Mouse (Mus musculus): ENCODE measurements around the gene Grk3. TPM values are rescaled to one million over a fixed set of nuclear protein-coding genes. Genes with fewer than 3 reads are reported as not detected.

Grk3 gene
- total and polyA plus RNA-seq, 2 experiments from 2014 or later, result 12.3 to 33.8 TPM

GRCm38 (mm10) chr5:112925422-112925821 is 90.2 kb downstream of the Grk3 start:
- no peak for DNase-seq (ENCODE audit: low spot score)
- Histone ChIP-seq H3K9ac (replicated peaks; ENCODE audit: low read depth, low read length) (no peak overlapping the region), H3K27ac (ENCODE audit: low read depth) (no peak overlapping the region), H3K9me3 (replicated peaks; ENCODE audit: control insufficient read depth, low read length) (no peaks in the 10 kb centered on the region), H3K4me3 (ENCODE audit: low read depth, low read length) (no peak overlapping the region), H3K4me1 (ENCODE audit: control insufficient read depth, insufficient read depth) (peaks cover 10% of the 10 kb centered on the region; the same call in 1 of the 2 replicates), H3K27me3 (ENCODE audit: control insufficient read depth, insufficient read depth, low read length) (no peaks in the 10 kb centered on the region), H3K4me2 (ENCODE audit: low read depth, low read length) (no peak overlapping the region), H3K36me3 (replicated peaks; ENCODE audit: control insufficient read depth, insufficient read depth, low read length) (peaks cover 22% of the 10 kb centered on the region)
- TF ChIP-seq CTCF (IDR thresholded peaks at IDR 0.05; ENCODE audit: low read depth) (no peak), EP300 (IDR thresholded peaks at IDR 0.05; ENCODE audit: low read depth) (no peak)
- 96% methylated on average over 5 of the region's 5 CpGs for WGBS
- ATAC-seq (ENCODE audit: insufficient read depth, low read depth), result no peak

GRCm38 (mm10) chr5:112924806-112925205 is 90.8 kb downstream of the Grk3 start:
- TF ChIP-seq EP300 (IDR thresholded peaks at IDR 0.05; ENCODE audit: low read depth) (no peak), CTCF (IDR thresholded peaks at IDR 0.05; ENCODE audit: low read depth) (no peak)
- Histone ChIP-seq H3K9ac (replicated peaks; ENCODE audit: low read depth, low read length) (no peak overlapping the region), H3K4me3 (ENCODE audit: low read depth, low read length) (no peak overlapping the region), H3K36me3 (replicated peaks; ENCODE audit: control insufficient read depth, insufficient read depth, low read length) (peaks cover 18% of the 10 kb centered on the region), H3K4me2 (ENCODE audit: low read depth, low read length) (no peak overlapping the region), H3K27ac (ENCODE audit: low read depth) (no peak overlapping the region), H3K27me3 (ENCODE audit: control insufficient read depth, insufficient read depth, low read length) (no peaks in the 10 kb centered on the region), H3K9me3 (replicated peaks; ENCODE audit: control insufficient read depth, low read length) (no peaks in the 10 kb centered on the region), H3K4me1 (ENCODE audit: control insufficient read depth, insufficient read depth) (peaks cover 10% of the 10 kb centered on the region; the same call in 1 of the 2 replicates)
- ATAC-seq (ENCODE audit: insufficient read depth, low read depth) (no peak), DNase-seq (ENCODE audit: low spot score) (no peak)
- 89% methylated on average over 8 of the region's 8 CpGs for WGBS

- ATAC-seq (ENCODE audit: insufficient read depth, low read depth), result peak; percentile 54
- 71% methylated on average over 14 of the region's 14 CpGs for WGBS
Measured at GRCm38 (mm10) chr5:112923841-112924240, 91.8 kb downstream of the Grk3 start.

GRCm38 (mm10) chr5:112921914-112922313 is 93.7 kb downstream of the Grk3 start:
- no peak overlapping the region for H3K27ac ChIP-seq (ENCODE audit: low read depth)
- H3K4me1 ChIP-seq (ENCODE audit: control insufficient read depth, insufficient read depth), result peaks cover 7% of the 10 kb centered on the region; the same call in 1 of the 2 replicates
- TF ChIP-seq CTCF (IDR thresholded peaks at IDR 0.05; ENCODE audit: low read depth), result no peak
- no peak for TF ChIP-seq EP300 (IDR thresholded peaks at IDR 0.05; ENCODE audit: low read depth)
- ATAC-seq (ENCODE audit: insufficient read depth, low read depth) (no peak), DNase-seq (ENCODE audit: low spot score) (no peak)
- no peaks in the 10 kb centered on the region for H3K9me3 ChIP-seq (replicated peaks; ENCODE audit: control insufficient read depth, low read length)
- no peak overlapping the region for H3K4me3 ChIP-seq (ENCODE audit: low read depth, low read length)
- H3K36me3 ChIP-seq (replicated peaks; ENCODE audit: control insufficient read depth, insufficient read depth, low read length), result peaks cover 8% of the 10 kb centered on the region
- no peak overlapping the region for H3K4me2 ChIP-seq (ENCODE audit: low read depth, low read length)
- H3K9ac ChIP-seq (replicated peaks; ENCODE audit: low read depth, low read length), result no peak overlapping the region
- no peaks in the 10 kb centered on the region for H3K27me3 ChIP-seq (ENCODE audit: control insufficient read depth, insufficient read depth, low read length)

More at GRCm38 (mm10) chr5:112923841-112924240, 91.8 kb downstream of the Grk3 start:
- peaks cover 10% of the 10 kb centered on the region; the same call in 1 of the 2 replicates for H3K4me1 ChIP-seq (ENCODE audit: control insufficient read depth, insufficient read depth)
- no peaks in the 10 kb centered on the region for H3K27me3 ChIP-seq (ENCODE audit: control insufficient read depth, insufficient read depth, low read length)
- peaks cover 11% of the 10 kb centered on the region for H3K36me3 ChIP-seq (replicated peaks; ENCODE audit: control insufficient read depth, insufficient read depth, low read length)
- H3K4me2 ChIP-seq (ENCODE audit: low read depth, low read length), result peak overlapping the region; percentile 33
- no peak for DNase-seq (ENCODE audit: low spot score)
- TF ChIP-seq EP300 (IDR thresholded peaks at IDR 0.05; ENCODE audit: low read depth) (no peak), CTCF (IDR thresholded peaks at IDR 0.05; ENCODE audit: low read depth) (no peak)
- H3K9me3 ChIP-seq (replicated peaks; ENCODE audit: control insufficient read depth, low read length), result no peaks in the 10 kb centered on the region
- peak overlapping the region; percentile 15; the same call in 1 of the 2 replicates for H3K4me3 ChIP-seq (ENCODE audit: low read depth, low read length)
- H3K9ac ChIP-seq (replicated peaks; ENCODE audit: low read depth, low read length), result no peak overlapping the region
- peak overlapping the region; percentile 80 for H3K27ac ChIP-seq (ENCODE audit: low read depth)

GRCm38 (mm10) chr5:112910381-112910780 is 105.2 kb downstream of the Grk3 start:
- H3K9ac ChIP-seq (replicated peaks; ENCODE audit: low read depth, low read length), result no peak overlapping the region
- H3K27ac ChIP-seq (ENCODE audit: low read depth), result no peak overlapping the region
- H3K4me3 ChIP-seq (ENCODE audit: low read depth, low read length), result no peak overlapping the region
- peaks cover 16% of the 10 kb centered on the region for H3K4me1 ChIP-seq (ENCODE audit: control insufficient read depth, insufficient read depth)
- H3K9me3 ChIP-seq (replicated peaks; ENCODE audit: control insufficient read depth, low read length), result no peaks in the 10 kb centered on the region
- ATAC-seq (ENCODE audit: insufficient read depth, low read depth), result no peak
- TF ChIP-seq EP300 (IDR thresholded peaks at IDR 0.05; ENCODE audit: low read depth), result no peak
- no peak for TF ChIP-seq CTCF (IDR thresholded peaks at IDR 0.05; ENCODE audit: low read depth)
- DNase-seq (ENCODE audit: low spot score), result no peak
- peaks cover 16% of the 10 kb centered on the region; the same call in 1 of the 2 replicates for H3K36me3 ChIP-seq (replicated peaks; ENCODE audit: control insufficient read depth, insufficient read depth, low read length)
- no peaks in the 10 kb centered on the region for H3K27me3 ChIP-seq (ENCODE audit: control insufficient read depth, insufficient read depth, low read length)
- WGBS, result 94% methylated on average over 5 of the region's 5 CpGs
- H3K4me2 ChIP-seq (ENCODE audit: low read depth, low read length), result no peak overlapping the region

DNA sequence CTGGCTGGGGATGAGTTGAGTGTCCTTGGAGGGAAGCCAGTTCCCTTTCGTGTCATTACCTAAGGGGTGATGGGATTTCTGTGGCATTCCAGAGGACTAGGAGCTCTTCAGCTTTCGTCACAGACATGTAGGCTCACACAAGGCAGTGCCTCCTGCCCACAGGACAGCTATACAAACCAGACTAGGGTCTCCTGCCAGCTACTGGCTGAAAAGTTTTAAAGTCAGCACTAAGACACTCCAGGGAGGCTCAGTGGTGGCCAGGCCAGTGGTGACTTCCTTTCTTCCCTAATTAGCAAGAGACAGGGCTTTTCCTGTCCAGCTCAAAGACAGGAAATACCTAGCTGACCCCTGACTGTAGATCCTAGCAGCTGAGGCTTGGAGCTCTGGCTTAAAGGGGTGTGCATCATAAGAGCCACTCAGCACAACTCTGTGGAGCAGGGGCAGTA is 107.4 kb downstream of the Grk3 start:
- peaks cover 16% of the 10 kb centered on the region for H3K4me1 ChIP-seq (ENCODE audit: control insufficient read depth, insufficient read depth)
- H3K27me3 ChIP-seq (ENCODE audit: control insufficient read depth, insufficient read depth, low read length), result no peaks in the 10 kb centered on the region
- H3K9ac ChIP-seq (replicated peaks; ENCODE audit: low read depth, low read length), result no peak overlapping the region
- no peak overlapping the region for H3K4me3 ChIP-seq (ENCODE audit: low read depth, low read length)
- 5% methylated on average over 2 of the region's 2 CpGs for WGBS
- ATAC-seq (ENCODE audit: insufficient read depth, low read depth) (peak; percentile 80), DNase-seq (ENCODE audit: low spot score) (peak; percentile 68)
- TF ChIP-seq CTCF (IDR thresholded peaks at IDR 0.05; ENCODE audit: low read depth) (no peak), EP300 (IDR thresholded peaks at IDR 0.05; ENCODE audit: low read depth) (peak; percentile 52; the same call in 1 of the 2 replicates)
- H3K27ac ChIP-seq (ENCODE audit: low read depth), result peak overlapping the region; percentile 85
- no peaks in the 10 kb centered on the region for H3K9me3 ChIP-seq (replicated peaks; ENCODE audit: control insufficient read depth, low read length)
- peak overlapping the region; percentile 12; the same call in 1 of the 2 replicates for H3K4me2 ChIP-seq (ENCODE audit: low read depth, low read length)
- H3K36me3 ChIP-seq (replicated peaks; ENCODE audit: control insufficient read depth, insufficient read depth, low read length), result 0 out of 2 replicates have a peak, but pooled peaks cover 2% of the 10 kb centered on the region

Measured in heart, postnatal 0 days (tissue).